Comparison of ENCODE assay signal across 15 mouse cellular contexts in genomic region chr11:61618131-61618530, GRCm38 (mm10). TPM values are rescaled to one million over a fixed set of nuclear protein-coding genes. Genes with fewer than 3 reads are reported as not detected.
DNase-seq lines count a peak whose midpoint lies in the region; ATAC-seq and TF ChIP-seq lines count a peak whose summit lies in the region.
"Had no signal": no experiment of that assay in that cellular context is flagged by ENCODE, and none has a peak within 500 bp of the region (broad histone marks: within the 10 kb centered on the region; RNA-seq: fewer than 3 reads in every experiment).

No protein-coding gene starts in this region.

- H3K27me3 ChIP-seq in heart, embryonic 12.5 days (replicated peaks) = no peaks in the 10 kb centered on the region
- H3K27me3 ChIP-seq in testis, adult 2 months (ENCODE audit: control insufficient read depth, insufficient read depth, low read length) = no peaks in the 10 kb centered on the region
- H3K27me3 ChIP-seq in hindbrain, embryonic 10.5 days (ENCODE audit: insufficient read depth, poor library complexity, severe bottlenecking) = peaks cover 22% of the 10 kb centered on the region
- H3K27me3 ChIP-seq: embryonic facial prominence, embryonic 15.5 days had no signal

- DNase-seq in heart, adult 18-20 months = peak; percentile 78 to 86
- no peak for DNase-seq in testis, postnatal 14 days (ENCODE audit: low spot score)
- DNase-seq in heart, postnatal 4 days = peak; percentile 49
- DNase-seq in thymus, postnatal 4 days = no peak
- DNase-seq in left cerebral cortex, postnatal 10 days (ENCODE audit: extremely low spot score in 1 of 2, low spot score in 2 of 2) = no peak
- DNase-seq in hindbrain, embryonic 10.5 days (ENCODE audit: low spot score) = no peak
- DNase-seq: adrenal gland, postnatal 25 days; B cell, adult 2 months; forebrain, postnatal 0 days; spleen, adult 18-20 months; thymus, adult 2 months had no signal

- TF ChIP-seq CTCF in testis, adult 2 months (IDR thresholded peaks at IDR 0.05; ENCODE audit: control insufficient read depth, insufficient read depth, insufficient replicate concordance, low read depth, low read length) = no peak

- H3K4me3 ChIP-seq in heart, embryonic 12.5 days = no peak overlapping the region
- no peak overlapping the region for H3K4me3 ChIP-seq in testis, adult 2 months (ENCODE audit: control insufficient read depth, low read depth, low read length)
- no peak overlapping the region for H3K4me3 ChIP-seq in hindbrain, embryonic 10.5 days
- H3K4me3 ChIP-seq: embryonic facial prominence, embryonic 15.5 days; midbrain, embryonic 10.5 days had no signal

- peaks cover 27% of the 10 kb centered on the region for H3K4me1 ChIP-seq in heart, embryonic 12.5 days (replicated peaks)
- peaks cover 28% of the 10 kb centered on the region for H3K4me1 ChIP-seq in testis, adult 2 months (ENCODE audit: control insufficient read depth, insufficient read depth, low read length)
- H3K4me1 ChIP-seq in hindbrain, embryonic 10.5 days (replicated peaks) = peaks cover 37% of the 10 kb centered on the region

- no peak overlapping the region for H3K9ac ChIP-seq in heart, embryonic 12.5 days
- H3K9ac ChIP-seq: embryonic facial prominence, embryonic 15.5 days; forebrain, postnatal 0 days had no signal

- no peak overlapping the region for H3K27ac ChIP-seq in heart, embryonic 12.5 days (ENCODE audit: poor library complexity, severe bottlenecking)
- H3K27ac ChIP-seq in testis, adult 2 months (ENCODE audit: control insufficient read depth, insufficient read depth, low read depth, low read length) = peak overlapping the region; percentile 50
- H3K27ac ChIP-seq in hindbrain, embryonic 10.5 days = no peak overlapping the region
- H3K27ac ChIP-seq: embryonic facial prominence, embryonic 15.5 days; midbrain, embryonic 10.5 days had no signal

- no peaks in the 10 kb centered on the region for H3K9me3 ChIP-seq in heart, embryonic 12.5 days (replicated peaks)
- no peaks in the 10 kb centered on the region for H3K9me3 ChIP-seq in hindbrain, embryonic 10.5 days
- H3K9me3 ChIP-seq: embryonic facial prominence, embryonic 15.5 days; midbrain, embryonic 10.5 days had no signal

- no peak overlapping the region for H3K4me2 ChIP-seq in heart, embryonic 12.5 days
- H3K4me2 ChIP-seq: embryonic facial prominence, embryonic 15.5 days had no signal

- no peaks in the 10 kb centered on the region for H3K36me3 ChIP-seq in heart, embryonic 12.5 days
- no peaks in the 10 kb centered on the region for H3K36me3 ChIP-seq in testis, adult 2 months (ENCODE audit: control insufficient read depth, insufficient read depth, low read length)
- H3K36me3 ChIP-seq in hindbrain, embryonic 10.5 days = no peaks in the 10 kb centered on the region
- H3K36me3 ChIP-seq: embryonic facial prominence, embryonic 15.5 days; midbrain, embryonic 10.5 days had no signal

- no peak for ATAC-seq in heart, embryonic 12.5 days (ENCODE audit: insufficient number of reproducible peaks, low FRiP score)
- ATAC-seq: forebrain, postnatal 0 days had no signal

- WGBS in heart, embryonic 12.5 days = 83% methylated on average over 8 of the region's 8 CpGs
- WGBS in hindbrain, embryonic 10.5 days = 92% methylated on average over 8 of the region's 8 CpGs

- intact Hi-C loops in left cerebral cortex, postnatal 10 days (cut with DNase I) = loop anchor here (5.0 to 10.0 kb wide), 4 partner anchors 41 to 433 kb away; partner anchors contain the start of genes B9d1 and Epn2

- no peak for TF ChIP-seq POLR2A in testis, adult 2 months (IDR thresholded peaks at IDR 0.05; ENCODE audit: control insufficient read depth, low read depth, low read length)

RNA-seq across cellular contexts. Expression of gene Grap, which starts 34.9 kb away (rescaled TPM):
- total RNA-seq in heart, adult 18-20 months (2021) = 10 to 100 TPM; 12.1 to 13.5 TPM
- 7.7 and 8.1 TPM in 2 replicates for polyA plus RNA-seq in heart, embryonic 12.5 days (2016; fragmentation: Nextera tagmentation; extraction: Ambion mirVana)
- polyA plus RNA-seq in testis, adult 2 months (2012; rRNA removed) = 2.2 and 3.0 TPM in 2 replicates
- 10 to 100 TPM in 1 of 2 experiments, 1 to 10 TPM in 1; 8.8 to 10.4 TPM for total RNA-seq in heart, postnatal 4 days (2021)
- total RNA-seq in left cerebral cortex, postnatal 10 days (2021) = 1 to 10 TPM; 6.9 to 7.3 TPM
- 7.8 and 8.6 TPM in 2 replicates for polyA plus RNA-seq in hindbrain, embryonic 10.5 days (2016; fragmentation: Nextera tagmentation; extraction: Ambion mirVana)

RNA-seq across cellular contexts. Expression of gene Epn2, which starts 38.6 kb away (rescaled TPM):
- 10 to 100 TPM; 24.5 to 28.1 TPM for total RNA-seq in heart, adult 18-20 months (2021)
- 23.1 and 25.9 TPM in 2 replicates for polyA plus RNA-seq in heart, embryonic 12.5 days (2016; fragmentation: Nextera tagmentation; extraction: Ambion mirVana)
- 18.3 and 25.7 TPM in 2 replicates for polyA plus RNA-seq in testis, adult 2 months (2012; rRNA removed)
- 10 to 100 TPM; 33.6 to 34.7 TPM for total RNA-seq in heart, postnatal 4 days (2021)
- 10 to 100 TPM; 97.6 to 99.1 TPM for total RNA-seq in left cerebral cortex, postnatal 10 days (2021)
- 23.3 and 25.7 TPM in 2 replicates for polyA plus RNA-seq in hindbrain, embryonic 10.5 days (2016; fragmentation: Nextera tagmentation; extraction: Ambion mirVana)

Comparison
In these comparisons a context has a peak if more than half of its experiments do, and no peak if none do; other contexts are left out.
1. DNase-seq: peak in heart, adult 18-20 months (2 of 2) and heart, postnatal 4 days (single experiment); none in testis, postnatal 14 days (single experiment), thymus, postnatal 4 days (single experiment), left cerebral cortex, postnatal 10 days (0 of 2) and hindbrain, embryonic 10.5 days (single experiment).